In the genomic region with DNA sequence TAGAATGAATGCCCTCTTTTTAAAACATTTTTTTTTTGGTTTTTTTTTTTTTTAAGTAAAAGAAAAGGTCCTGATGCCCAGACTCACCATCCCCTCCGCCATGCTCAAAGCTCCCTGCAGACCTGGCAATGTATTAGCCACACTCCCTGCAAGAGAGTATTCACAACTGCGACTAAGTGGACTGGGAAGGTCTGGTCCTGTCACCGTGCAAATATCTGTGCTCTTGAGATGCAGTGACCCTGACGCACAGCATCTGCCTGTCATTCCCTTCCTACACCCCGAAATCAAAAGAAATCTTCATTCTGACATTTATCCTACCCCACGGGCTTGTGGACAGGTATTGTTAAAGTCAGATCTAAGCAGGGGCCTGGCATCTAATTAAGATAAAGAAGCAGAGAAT, we compare ENCODE assay signal across 24 mouse cellular contexts.
DNase-seq lines count a peak whose midpoint lies in the region; ATAC-seq and TF ChIP-seq lines count a peak whose summit lies in the region.
"Had no signal": no experiment of that assay in that cellular context is flagged by ENCODE, and none has a peak within 500 bp of the region (broad histone marks: within the 10 kb centered on the region; RNA-seq: fewer than 3 reads in every experiment).

No protein-coding gene starts in this region.

- no peak for DNase-seq in forebrain, embryonic 11.5 days (ENCODE audit: low spot score)
- DNase-seq in hindbrain, embryonic 14.5 days (ENCODE audit: low spot score) = no peak
- peak; percentile 36 for DNase-seq in retina, postnatal 1 day
- no peak for DNase-seq in retina, embryonic 14.5 days (ENCODE audit: low spot score)
- no peak for DNase-seq in cerebellum, adult 2 months
- DNase-seq: adrenal gland, adult 8-10 months; adrenal gland, postnatal 25 days; cerebellum, adult 18-20 months; cerebellum, adult 9-11 months; cerebellum, postnatal 36 days; embryo, embryonic 11 days; gastrocnemius, adult 2 months; gastrocnemius, postnatal 14 days; heart, adult 11 months had no signal

- no peak overlapping the region for H3K9ac ChIP-seq in forebrain, embryonic 12.5 days
- H3K9ac ChIP-seq in forebrain, embryonic 11.5 days (ENCODE audit: low read length) = no peak overlapping the region
- H3K9ac ChIP-seq in hindbrain, embryonic 13.5 days = peak overlapping the region; percentile 13; the same call in 1 of the 2 replicates
- H3K9ac ChIP-seq in hindbrain, embryonic 14.5 days = no peak overlapping the region
- H3K9ac ChIP-seq: embryonic facial prominence, embryonic 13.5 days; hindbrain, embryonic 15.5 days had no signal

- H3K27ac ChIP-seq in forebrain, embryonic 12.5 days = peak overlapping the region; percentile 50
- H3K27ac ChIP-seq in forebrain, embryonic 11.5 days (ENCODE audit: low read depth, low read length) = no peak overlapping the region
- no peak overlapping the region for H3K27ac ChIP-seq in hindbrain, embryonic 13.5 days
- H3K27ac ChIP-seq in hindbrain, embryonic 14.5 days = no peak overlapping the region
- no peak overlapping the region for H3K27ac ChIP-seq in cerebellum, adult 2 months (ENCODE audit: insufficient read depth, low read length)
- H3K27ac ChIP-seq: embryonic facial prominence, embryonic 10.5 days; embryonic facial prominence, embryonic 13.5 days; gastrocnemius, adult 2 months; hindbrain, embryonic 10.5 days; hindbrain, embryonic 15.5 days had no signal

- 11% methylated on average over 6 of the region's 6 CpGs for WGBS in forebrain, embryonic 12.5 days
- 14% methylated on average over 6 of the region's 6 CpGs for WGBS in forebrain, embryonic 11.5 days
- 25% methylated on average over 6 of the region's 6 CpGs for WGBS in hindbrain, embryonic 13.5 days
- 20% methylated on average over 6 of the region's 6 CpGs for WGBS in hindbrain, embryonic 14.5 days
- 12% methylated on average over 6 of the region's 6 CpGs for WGBS in cerebellum, adult 2 months

- peaks cover 53% of the 10 kb centered on the region for H3K4me1 ChIP-seq in forebrain, embryonic 12.5 days
- H3K4me1 ChIP-seq in forebrain, embryonic 11.5 days (replicated peaks; ENCODE audit: control insufficient read depth, insufficient read depth, low read length) = peaks cover 28% of the 10 kb centered on the region; the same call in 1 of the 2 replicates
- H3K4me1 ChIP-seq in hindbrain, embryonic 13.5 days (replicated peaks) = peaks cover 25% of the 10 kb centered on the region
- peaks cover 17% of the 10 kb centered on the region for H3K4me1 ChIP-seq in hindbrain, embryonic 14.5 days (replicated peaks; ENCODE audit: control insufficient read depth, insufficient read depth, low read length)
- H3K4me1 ChIP-seq in cerebellum, adult 2 months (ENCODE audit: control insufficient read depth, insufficient read depth, low read length) = no peaks in the 10 kb centered on the region

- TF ChIP-seq POLR2A in cerebellum, adult 2 months (IDR thresholded peaks at IDR 0.05; ENCODE audit: borderline replicate concordance, insufficient read depth, low read length) = no peak

- no peak overlapping the region for H3K4me3 ChIP-seq in forebrain, embryonic 12.5 days (replicated peaks)
- no peak overlapping the region for H3K4me3 ChIP-seq in forebrain, embryonic 11.5 days (ENCODE audit: low read depth, low read length)
- H3K4me3 ChIP-seq in hindbrain, embryonic 13.5 days = no peak overlapping the region
- no peak overlapping the region for H3K4me3 ChIP-seq in hindbrain, embryonic 14.5 days (replicated peaks; ENCODE audit: low read length)
- H3K4me3 ChIP-seq in cerebellum, adult 2 months (replicated peaks; ENCODE audit: insufficient read depth, low read depth, low read length) = no peak overlapping the region
- H3K4me3 ChIP-seq: embryonic facial prominence, embryonic 10.5 days; embryonic facial prominence, embryonic 13.5 days; erythroblast, embryonic 14.5 days; gastrocnemius, adult 2 months; hindbrain, embryonic 10.5 days; hindbrain, embryonic 15.5 days had no signal

- peak overlapping the region; percentile 13; the same call in 1 of the 2 replicates for H3K4me2 ChIP-seq in forebrain, embryonic 12.5 days
- H3K4me2 ChIP-seq in forebrain, embryonic 11.5 days (ENCODE audit: low read depth, low read length, severe bottlenecking) = no peak overlapping the region
- no peak overlapping the region for H3K4me2 ChIP-seq in hindbrain, embryonic 13.5 days
- no peak overlapping the region for H3K4me2 ChIP-seq in hindbrain, embryonic 14.5 days (replicated peaks)
- H3K4me2 ChIP-seq: embryonic facial prominence, embryonic 13.5 days; heart, embryonic 11.5 days; hindbrain, embryonic 15.5 days had no signal

- TF ChIP-seq CTCF in cerebellum, adult 2 months (IDR thresholded peaks at IDR 0.05; ENCODE audit: borderline replicate concordance, insufficient read depth, low read depth, low read length) = no peak

- H3K27me3 ChIP-seq in forebrain, embryonic 12.5 days = peaks cover 38% of the 10 kb centered on the region
- H3K27me3 ChIP-seq in forebrain, embryonic 11.5 days (ENCODE audit: control insufficient read depth, insufficient read depth, low read length) = peaks cover 24% of the 10 kb centered on the region
- H3K27me3 ChIP-seq in hindbrain, embryonic 13.5 days = peaks cover 48% of the 10 kb centered on the region
- peaks cover 44% of the 10 kb centered on the region for H3K27me3 ChIP-seq in hindbrain, embryonic 14.5 days (ENCODE audit: control insufficient read depth, insufficient read depth, low read length)
- H3K27me3 ChIP-seq in cerebellum, adult 2 months (ENCODE audit: control insufficient read depth, insufficient read depth, low read length) = no peaks in the 10 kb centered on the region

- no peak; the same call in 1 of the 2 replicates for ATAC-seq in forebrain, embryonic 12.5 days (ENCODE audit: low FRiP score)
- ATAC-seq in forebrain, embryonic 11.5 days (replicated peaks; ENCODE audit: low FRiP score) = no peak
- no peak for ATAC-seq in hindbrain, embryonic 13.5 days (ENCODE audit: low FRiP score)
- no peak for ATAC-seq in hindbrain, embryonic 14.5 days (ENCODE audit: low FRiP score)
- ATAC-seq: activated CD4-positive, CD25-positive, alpha-beta regulatory T cell, adult 4 months; intestine, postnatal 0 days had no signal

- H3K9me3 ChIP-seq in forebrain, embryonic 12.5 days = no peaks in the 10 kb centered on the region
- no peaks in the 10 kb centered on the region; the same call in 1 of the 2 replicates for H3K9me3 ChIP-seq in forebrain, embryonic 11.5 days (ENCODE audit: control insufficient read depth, low read length)
- peaks cover 3% of the 10 kb centered on the region; the same call in 1 of the 2 replicates for H3K9me3 ChIP-seq in hindbrain, embryonic 13.5 days
- H3K9me3 ChIP-seq in hindbrain, embryonic 14.5 days (ENCODE audit: control insufficient read depth, low read length) = 0 out of 2 replicates have a peak, but pooled peaks cover 5% of the 10 kb centered on the region
- H3K9me3 ChIP-seq: embryonic facial prominence, embryonic 10.5 days; embryonic facial prominence, embryonic 13.5 days; hindbrain, embryonic 10.5 days; hindbrain, embryonic 15.5 days had no signal

- H3K36me3 ChIP-seq in forebrain, embryonic 12.5 days (replicated peaks) = no peaks in the 10 kb centered on the region
- H3K36me3 ChIP-seq in forebrain, embryonic 11.5 days (ENCODE audit: control insufficient read depth, insufficient read depth, low read length) = no peaks in the 10 kb centered on the region
- no peaks in the 10 kb centered on the region for H3K36me3 ChIP-seq in hindbrain, embryonic 13.5 days
- H3K36me3 ChIP-seq in hindbrain, embryonic 14.5 days (replicated peaks; ENCODE audit: control insufficient read depth, insufficient read depth) = no peaks in the 10 kb centered on the region
- H3K36me3 ChIP-seq: embryonic facial prominence, embryonic 10.5 days; embryonic facial prominence, embryonic 13.5 days; hindbrain, embryonic 10.5 days; hindbrain, embryonic 15.5 days had no signal
